ENCODE assay signal across 19 mouse cellular contexts in genomic region chr3:8163030-8163429, GRCm38 (mm10).
DNase-seq lines count a peak whose midpoint lies in the region; ATAC-seq and TF ChIP-seq lines count a peak whose summit lies in the region.
"Had no signal": no experiment of that assay in that cellular context is flagged by ENCODE, and none has a peak within 500 bp of the region (broad histone marks: within the 10 kb centered on the region; RNA-seq: fewer than 3 reads in every experiment).

No protein-coding gene starts in this region.

- peak overlapping the region; percentile 45; the same call in 1 of the 2 replicates for H3K27ac ChIP-seq in forebrain, embryonic 10.5 days
- H3K27ac ChIP-seq in forebrain, postnatal 0 days (ENCODE audit: low read depth, low read length), result no peak overlapping the region
- H3K27ac ChIP-seq in midbrain, embryonic 13.5 days, result no peak overlapping the region
- no peak overlapping the region for H3K27ac ChIP-seq in midbrain, embryonic 10.5 days (replicated peaks)
- no peak overlapping the region for H3K27ac ChIP-seq in forebrain, embryonic 14.5 days (ENCODE audit: low read depth, low read length)
- H3K27ac ChIP-seq: embryonic facial prominence, embryonic 10.5 days; heart, adult 2 months; hindbrain, embryonic 10.5 days; hindbrain, embryonic 14.5 days; intestine, embryonic 15.5 days had no signal

- no peak overlapping the region for H3K4me2 ChIP-seq in forebrain, postnatal 0 days (ENCODE audit: low read depth)
- no peak overlapping the region for H3K4me2 ChIP-seq in midbrain, embryonic 13.5 days (replicated peaks)
- H3K4me2 ChIP-seq in forebrain, embryonic 14.5 days (ENCODE audit: low read length), result no peak overlapping the region
- H3K4me2 ChIP-seq: heart, embryonic 12.5 days; hindbrain, embryonic 14.5 days; intestine, embryonic 15.5 days had no signal

- H3K4me3 ChIP-seq in forebrain, embryonic 10.5 days, result no peak overlapping the region
- H3K4me3 ChIP-seq in forebrain, postnatal 0 days (ENCODE audit: low read depth, low read length), result no peak overlapping the region
- H3K4me3 ChIP-seq in midbrain, embryonic 13.5 days (replicated peaks), result no peak overlapping the region
- H3K4me3 ChIP-seq in midbrain, embryonic 10.5 days, result no peak overlapping the region
- H3K4me3 ChIP-seq in forebrain, embryonic 14.5 days (ENCODE audit: low read depth, low read length), result no peak overlapping the region
- H3K4me3 ChIP-seq: embryonic facial prominence, embryonic 10.5 days; heart, adult 2 months; heart, embryonic 12.5 days; hindbrain, embryonic 10.5 days; intestine, embryonic 15.5 days had no signal

- no peak overlapping the region for H3K9ac ChIP-seq in forebrain, postnatal 0 days
- no peak overlapping the region for H3K9ac ChIP-seq in midbrain, embryonic 13.5 days (replicated peaks)
- no peak overlapping the region for H3K9ac ChIP-seq in forebrain, embryonic 14.5 days (ENCODE audit: low read length)
- H3K9ac ChIP-seq: heart, embryonic 12.5 days; hindbrain, embryonic 14.5 days; intestine, embryonic 15.5 days had no signal

- DNase-seq in forebrain, embryonic 10.5 days (ENCODE audit: extremely low spot score, low spot score), result no peak
- DNase-seq in forebrain, postnatal 0 days, result no peak
- no peak for DNase-seq in midbrain, embryonic 10.5 days (ENCODE audit: low spot score)
- peak; percentile 9 for DNase-seq in forebrain, embryonic 14.5 days (ENCODE audit: low spot score)
- no peak for DNase-seq in urinary bladder, postnatal 25 days (ENCODE audit: low spot score)
- no peak for DNase-seq in cerebellum, adult 8-10 months
- DNase-seq: adrenal gland, postnatal 10 days; B cell, adult 2 months; cerebellum, adult 18-20 months; gastrocnemius, postnatal 14 days; heart, adult 2 months had no signal

- no peaks in the 10 kb centered on the region for H3K4me1 ChIP-seq in forebrain, embryonic 10.5 days
- no peaks in the 10 kb centered on the region for H3K4me1 ChIP-seq in forebrain, postnatal 0 days (ENCODE audit: insufficient read depth)
- H3K4me1 ChIP-seq in midbrain, embryonic 13.5 days (replicated peaks), result no peaks in the 10 kb centered on the region
- H3K4me1 ChIP-seq in midbrain, embryonic 10.5 days, result no peaks in the 10 kb centered on the region
- no peaks in the 10 kb centered on the region for H3K4me1 ChIP-seq in forebrain, embryonic 14.5 days (ENCODE audit: control insufficient read depth, insufficient read depth, low read length)
- H3K4me1 ChIP-seq: embryonic facial prominence, embryonic 10.5 days; hindbrain, embryonic 10.5 days; intestine, embryonic 15.5 days had no signal

- 80% methylated on average over 4 of the region's 4 CpGs for WGBS in forebrain, embryonic 10.5 days
- WGBS in forebrain, postnatal 0 days, result 59% methylated on average over 4 of the region's 4 CpGs
- 88% methylated on average over 4 of the region's 4 CpGs for WGBS in midbrain, embryonic 13.5 days
- WGBS in midbrain, embryonic 10.5 days, result 81% methylated on average over 4 of the region's 4 CpGs
- 72% methylated on average over 4 of the region's 4 CpGs for WGBS in forebrain, embryonic 14.5 days

- no peak for TF ChIP-seq CTCF in forebrain, postnatal 0 days (IDR thresholded peaks at IDR 0.05; ENCODE audit: low read depth)

- H3K9me3 ChIP-seq in forebrain, embryonic 10.5 days, result no peaks in the 10 kb centered on the region
- no peaks in the 10 kb centered on the region for H3K9me3 ChIP-seq in forebrain, postnatal 0 days (ENCODE audit: low read length)
- H3K9me3 ChIP-seq in midbrain, embryonic 13.5 days, result no peaks in the 10 kb centered on the region
- H3K9me3 ChIP-seq in midbrain, embryonic 10.5 days (replicated peaks), result 0 out of 2 replicates have a peak, but pooled peaks cover 5% of the 10 kb centered on the region
- H3K9me3 ChIP-seq in forebrain, embryonic 14.5 days (replicated peaks; ENCODE audit: control insufficient read depth, low read length), result no peaks in the 10 kb centered on the region
- H3K9me3 ChIP-seq: embryonic facial prominence, embryonic 10.5 days; G1E; heart, embryonic 12.5 days; hindbrain, embryonic 10.5 days; intestine, embryonic 15.5 days had no signal

- ATAC-seq in forebrain, postnatal 0 days, result no peak
- 0 out of 2 replicates have a peak, but pooled peaks have one; percentile 50 for ATAC-seq in midbrain, embryonic 13.5 days
- ATAC-seq in forebrain, embryonic 14.5 days, result peak; percentile 36; the same call in 1 of the 2 replicates
- ATAC-seq: CD4-positive, CD25-positive, alpha-beta regulatory T cell, adult 4 months had no signal

- H3K27me3 ChIP-seq in forebrain, embryonic 10.5 days (ENCODE audit: poor library complexity, severe bottlenecking), result no peaks in the 10 kb centered on the region
- no peaks in the 10 kb centered on the region for H3K27me3 ChIP-seq in forebrain, postnatal 0 days (ENCODE audit: insufficient read depth, low read length)
- H3K27me3 ChIP-seq in midbrain, embryonic 13.5 days, result no peaks in the 10 kb centered on the region
- no peaks in the 10 kb centered on the region for H3K27me3 ChIP-seq in midbrain, embryonic 10.5 days (ENCODE audit: low read depth, poor library complexity, severe bottlenecking)
- H3K27me3 ChIP-seq in forebrain, embryonic 14.5 days (replicated peaks; ENCODE audit: control insufficient read depth, insufficient read depth, low read length), result no peaks in the 10 kb centered on the region
- H3K27me3 ChIP-seq: heart, embryonic 12.5 days; intestine, embryonic 15.5 days had no signal

- no peaks in the 10 kb centered on the region for H3K36me3 ChIP-seq in forebrain, embryonic 10.5 days (replicated peaks)
- H3K36me3 ChIP-seq in forebrain, postnatal 0 days (ENCODE audit: insufficient read depth), result no peaks in the 10 kb centered on the region
- H3K36me3 ChIP-seq in midbrain, embryonic 13.5 days, result no peaks in the 10 kb centered on the region
- H3K36me3 ChIP-seq in midbrain, embryonic 10.5 days, result no peaks in the 10 kb centered on the region
- H3K36me3 ChIP-seq in forebrain, embryonic 14.5 days (ENCODE audit: control insufficient read depth, insufficient read depth, low read length), result no peaks in the 10 kb centered on the region
- H3K36me3 ChIP-seq: embryonic facial prominence, embryonic 10.5 days; G1E; heart, embryonic 12.5 days; hindbrain, embryonic 10.5 days; intestine, embryonic 15.5 days had no signal
